In genomic region chr12:102757055-102757688, GRCm38 (mm10) we compare ENCODE assay signal across 8 mouse cellular contexts. TPM values are rescaled to one million over a fixed set of nuclear protein-coding genes. Genes with fewer than 3 reads are reported as not detected.
A peak's percentile ranks its signal among the peaks of the same experiment; 100 is the strongest.
DNase-seq lines count a peak whose midpoint lies in the region; ATAC-seq lines count a peak whose summit lies in the region.

No protein-coding gene starts in this region.

- peak; percentile 89 for DNase-seq in heart, adult 11 months
- DNase-seq in heart, postnatal 10 days, result no peak
- DNase-seq in MN1 (ENCODE audit: low spot score), result peak; percentile 18
- DNase-seq in splenic B cell, adult 2 months (ENCODE audit: low read depth, low spot score), result peak; percentile 11
- DNase-seq in right cerebral cortex, postnatal 4 days, result no peak
- DNase-seq in thymus, postnatal 4 days, result no peak

- H3K9me3 ChIP-seq in forebrain, embryonic 15.5 days, result no peaks in the 10 kb centered on the region
- no peaks in the 10 kb centered on the region for H3K9me3 ChIP-seq in limb, embryonic 15.5 days

- H3K36me3 ChIP-seq in forebrain, embryonic 15.5 days, result peaks cover 3% of the 10 kb centered on the region; the same call in 1 of the 2 replicates
- 0 out of 2 replicates have a peak, but pooled peaks cover 3% of the 10 kb centered on the region for H3K36me3 ChIP-seq in limb, embryonic 15.5 days
- H3K36me3 ChIP-seq in splenic B cell, adult 2 months (ENCODE audit: control insufficient read depth, insufficient read depth, low read length, poor library complexity, severe bottlenecking), result no peaks in the 10 kb centered on the region

- peak overlapping the region; percentile 94 for H3K4me3 ChIP-seq in forebrain, embryonic 15.5 days
- peak overlapping the region; percentile 90 for H3K4me3 ChIP-seq in limb, embryonic 15.5 days

- peaks cover 42% of the 10 kb centered on the region for H3K4me1 ChIP-seq in forebrain, embryonic 15.5 days
- peaks cover 18% of the 10 kb centered on the region for H3K4me1 ChIP-seq in limb, embryonic 15.5 days

- H3K9ac ChIP-seq in forebrain, embryonic 15.5 days (replicated peaks), result peak overlapping the region; percentile 54
- H3K9ac ChIP-seq in limb, embryonic 15.5 days, result peak overlapping the region; percentile 50

- WGBS in forebrain, embryonic 15.5 days, result 2% methylated on average over 46 of the region's 46 CpGs
- 1% methylated on average over 46 of the region's 46 CpGs for WGBS in limb, embryonic 15.5 days

- intact Hi-C loops in heart, postnatal 10 days (cut with DNase I), result loop anchor here (1.0 to 5.0 kb wide), 2 partner anchors 14 to 120 kb away; partner anchors contain the start of genes Btbd7, Moap1 and Tmem251

- no peak for ATAC-seq in forebrain, embryonic 15.5 days (replicated peaks)
- ATAC-seq in limb, embryonic 15.5 days (ENCODE audit: insufficient number of reproducible peaks, low FRiP score, low TSS enrichment, low read depth), result peak; percentile 78

- H3K27ac ChIP-seq in forebrain, embryonic 15.5 days (replicated peaks), result peak overlapping the region; percentile 83
- peak overlapping the region; percentile 92 for H3K27ac ChIP-seq in limb, embryonic 15.5 days

- no peaks in the 10 kb centered on the region for H3K27me3 ChIP-seq in forebrain, embryonic 15.5 days
- H3K27me3 ChIP-seq in limb, embryonic 15.5 days, result no peaks in the 10 kb centered on the region
- H3K27me3 ChIP-seq in splenic B cell, adult 2 months (ENCODE audit: control insufficient read depth, insufficient read depth, low read length, poor library complexity, severe bottlenecking), result no peaks in the 10 kb centered on the region

- peak overlapping the region; percentile 67 for H3K4me2 ChIP-seq in forebrain, embryonic 15.5 days (replicated peaks)
- H3K4me2 ChIP-seq in limb, embryonic 15.5 days, result peak overlapping the region; percentile 57

RNA-seq across cellular contexts. Expression of gene Gm28051, which starts 0.4 kb away (rescaled TPM):
- total RNA-seq in heart, postnatal 10 days (2021), result not detected
- not detected in 2 replicates for polyA plus RNA-seq in forebrain, embryonic 15.5 days (2015; fragmentation: Nextera tagmentation; extraction: Ambion mirVana)
- not detected in 2 replicates for polyA plus RNA-seq in limb, embryonic 15.5 days (2015; fragmentation: Nextera tagmentation; extraction: Ambion mirVana)

RNA-seq across cellular contexts. Expression of gene Gon7, which starts 0.4 kb away (rescaled TPM):
- total RNA-seq in heart, postnatal 10 days (2021), result 10 to 100 TPM; 10.6 to 11.7 TPM
- polyA plus RNA-seq in forebrain, embryonic 15.5 days (2015; fragmentation: Nextera tagmentation; extraction: Ambion mirVana), result 42.4 and 45.4 TPM in 2 replicates
- 19.7 and 20.6 TPM in 2 replicates for polyA plus RNA-seq in limb, embryonic 15.5 days (2015; fragmentation: Nextera tagmentation; extraction: Ambion mirVana)

RNA-seq across cellular contexts. Expression of gene Ubr7, which starts 0.6 kb away (rescaled TPM):
- 10 to 100 TPM; 33.1 to 34.3 TPM for total RNA-seq in heart, postnatal 10 days (2021)
- polyA plus RNA-seq in forebrain, embryonic 15.5 days (2015; fragmentation: Nextera tagmentation; extraction: Ambion mirVana), result 41.1 and 43.0 TPM in 2 replicates
- 38.3 and 41.5 TPM in 2 replicates for polyA plus RNA-seq in limb, embryonic 15.5 days (2015; fragmentation: Nextera tagmentation; extraction: Ambion mirVana)

RNA-seq across cellular contexts. Expression of gene Gm20604, which starts 1.3 kb away (rescaled TPM):
- 1 to 10 TPM; 5.0 to 5.4 TPM for total RNA-seq in heart, postnatal 10 days (2021)
- polyA plus RNA-seq in forebrain, embryonic 15.5 days (2015; fragmentation: Nextera tagmentation; extraction: Ambion mirVana), result 37.6 and 37.8 TPM in 2 replicates
- 22.4 and 23.6 TPM in 2 replicates for polyA plus RNA-seq in limb, embryonic 15.5 days (2015; fragmentation: Nextera tagmentation; extraction: Ambion mirVana)

RNA-seq across cellular contexts. Expression of gene Tmem251, which starts 13.6 kb away (rescaled TPM):
- 1 to 10 TPM; 4.8 to 5.5 TPM for total RNA-seq in heart, postnatal 10 days (2021)
- polyA plus RNA-seq in forebrain, embryonic 15.5 days (2015; fragmentation: Nextera tagmentation; extraction: Ambion mirVana), result 11.4 and 12.7 TPM in 2 replicates
- 9.2 and 9.4 TPM in 2 replicates for polyA plus RNA-seq in limb, embryonic 15.5 days (2015; fragmentation: Nextera tagmentation; extraction: Ambion mirVana)

Comparison
In these comparisons a context has a peak if more than half of its experiments do, and no peak if none do; other contexts are left out.
1. DNase-seq: peak in heart, adult 11 months (single experiment), MN1 (single experiment) and splenic B cell, adult 2 months (single experiment); none in heart, postnatal 10 days (0 of 2), right cerebral cortex, postnatal 4 days (single experiment) and thymus, postnatal 4 days (single experiment).